Mouse (Mus musculus) liver, embryonic 18 days (tissue): ENCODE results near the gene Anxa10. TPM values are rescaled to one million over a fixed set of nuclear protein-coding genes. Genes with fewer than 3 reads are reported as not detected.

Experiments
- polyA plus RNA-seq: library from polyadenylated mRNA; depleted of rRNA; stranded (reverse); fragments of >200 nt; gene quantifications from 2 replicates; pipeline ENCODE4 v1.2.3, GENCODE M21; 2012; rRNA removed

Gene Anxa10
- 0.04 TPM in 1 of 2 replicates, not detected in the other for polyA plus RNA-seq

DNA sequence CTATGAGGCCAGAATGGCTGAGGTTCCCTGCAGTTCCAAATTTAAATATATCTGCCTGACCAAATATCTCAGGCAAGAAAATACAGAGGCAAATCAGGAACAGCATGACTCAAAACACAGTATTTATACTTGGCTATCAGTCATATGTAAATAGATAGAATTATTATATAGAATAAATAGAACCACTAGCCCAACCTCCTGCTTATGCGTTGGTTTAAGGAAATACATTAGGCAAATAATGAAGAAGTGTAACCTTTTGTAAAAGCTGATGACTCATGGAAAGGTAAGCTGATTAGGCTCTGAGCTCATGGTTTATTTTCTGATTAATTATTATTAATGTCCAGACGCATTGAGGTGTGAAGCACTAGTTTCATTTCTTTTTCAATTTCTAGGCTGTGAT is at the start of gene Anxa10:
Gene Anxa10, minus strand, starts transcription at position 53 of the 400 bp plus-strand sequence.

Other genes with a start within 250 kb of the Anxa10 start
- gene Palld, start 220.5 kb downstream of the Anxa10 start, polyA plus RNA-seq: 5.0 and 5.4 TPM in 2 replicates
- 1.4 and 1.5 TPM in 2 replicates for gene Ddx60, start 195.1 kb downstream of the Anxa10 start, polyA plus RNA-seq